Mouse (Mus musculus) liver, embryonic 14.5 days (tissue): ENCODE data around the gene Gpr176.

Experiments used
- CTCF ChIP-seq: IDR thresholded peaks from 2 replicates; pipeline ENCODE4 v1.5.1; 2016; ENCODE audit warnings: antibody characterized with exemption, low read depth, control low read depth
- EP300 ChIP-seq: IDR thresholded peaks from 2 replicates; pipeline ENCODE4 v1.6.1; 2016; ENCODE audit warnings: antibody characterized with exemption, low read depth

DNA sequence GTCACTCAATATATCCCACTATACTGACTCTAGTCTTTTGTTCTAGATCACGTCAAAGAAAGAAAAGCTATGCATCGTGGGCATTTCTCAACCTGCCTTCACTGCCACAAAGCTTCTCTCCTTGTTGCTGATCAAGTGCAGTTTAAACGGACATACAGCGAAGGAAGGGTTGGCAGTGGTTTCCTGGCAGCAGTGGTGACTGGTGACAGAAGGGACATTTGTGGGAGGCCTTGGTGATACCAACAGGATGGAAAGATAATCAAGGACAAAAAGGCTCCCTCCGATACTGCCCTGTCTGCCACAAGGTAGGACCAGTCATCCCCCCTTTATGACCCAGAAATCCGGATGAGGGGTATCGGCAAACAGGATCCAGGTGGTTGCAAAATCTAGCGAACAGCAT lies 95.0 kb downstream of the Gpr176 start:
- TF ChIP-seq CTCF, result no peak
- no peak for TF ChIP-seq EP300
